Mouse (Mus musculus): ENCODE measurements around the gene Rapgef5. TPM values are rescaled to one million over a fixed set of nuclear protein-coding genes. Genes with fewer than 3 reads are reported as not detected.

The Rapgef5 gene
- polyA plus RNA-seq, 1 experiment from 2014 or later, result 2.1 TPM

- POLR2A ChIA-PET, result no interaction called here
- no peak for TF ChIP-seq CTCF (IDR thresholded peaks at IDR 0.05)
- H3K27me3 ChIP-seq, result peaks cover 7% of the 10 kb centered on the region
- CTCF ChIA-PET, result no interaction called here
- in situ Hi-C loops (cut with MboI; ENCODE audit: low pct_unique_long_range_greater_than_20kb), result no loop called here
- DNase-seq (ENCODE audit: low read depth, low spot score) (no peak), ATAC-seq (no peak)
Observed at GRCm38 (mm10) chr12:117653920-117654472, 137.7 kb downstream of the Rapgef5 start.

DNA sequence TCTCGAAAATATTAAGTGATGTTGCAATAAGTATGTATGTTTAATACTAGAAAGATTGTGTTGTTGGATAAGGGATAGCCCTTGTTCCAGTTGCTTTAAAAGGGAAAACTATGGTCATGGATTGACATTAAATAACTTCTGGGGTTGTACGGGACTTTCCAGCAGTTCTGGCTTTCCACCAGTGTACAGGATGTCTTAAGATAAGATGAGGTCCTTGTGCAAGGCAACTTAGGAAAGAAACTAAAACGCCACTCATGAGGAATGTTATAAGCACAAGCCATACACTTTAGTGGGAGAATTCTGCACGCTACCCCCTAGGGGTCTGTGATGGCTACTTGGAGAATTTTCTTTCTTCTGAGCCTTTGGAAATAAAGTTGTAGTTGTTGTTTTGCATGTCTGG, 140.7 kb downstream of the Rapgef5 start:
- DNase-seq (ENCODE audit: low read depth, low spot score), result no peak
- peaks cover 7% of the 10 kb centered on the region for H3K27me3 ChIP-seq
- ATAC-seq, result no peak
- POLR2A ChIA-PET, result no interaction called here
- CTCF ChIA-PET, result no interaction called here
- TF ChIP-seq CTCF (IDR thresholded peaks at IDR 0.05), result no peak
- in situ Hi-C loops (cut with MboI; ENCODE audit: low pct_unique_long_range_greater_than_20kb), result no loop called here

- peaks cover 8% of the 10 kb centered on the region for H3K27me3 ChIP-seq
- CTCF ChIA-PET, result no interaction called here
- in situ Hi-C loops (cut with MboI; ENCODE audit: low pct_unique_long_range_greater_than_20kb), result no loop called here
- POLR2A ChIA-PET, result no interaction called here
- DNase-seq (ENCODE audit: low read depth, low spot score) (no peak), ATAC-seq (no peak)
- no peak for TF ChIP-seq CTCF (IDR thresholded peaks at IDR 0.05)
Observed at GRCm38 (mm10) chr12:117657766-117658165, 141.5 kb downstream of the Rapgef5 start.

- ChIA-PET CTCF (interaction anchor here (1.2 kb wide), 1 partner anchor 10 kb away, joined by 4 read pairs; no protein-coding TSS in a partner anchor), POLR2A (no interaction called here)
- peaks cover 9% of the 10 kb centered on the region for H3K27me3 ChIP-seq
- no peak for TF ChIP-seq CTCF (IDR thresholded peaks at IDR 0.05)
- no peak for ATAC-seq
- in situ Hi-C loops (cut with MboI; ENCODE audit: low pct_unique_long_range_greater_than_20kb), result no loop called here
- DNase-seq (ENCODE audit: low read depth, low spot score), result no peak
Observed at GRCm38 (mm10) chr12:117658821-117659220, 142.5 kb downstream of the Rapgef5 start.

DNA sequence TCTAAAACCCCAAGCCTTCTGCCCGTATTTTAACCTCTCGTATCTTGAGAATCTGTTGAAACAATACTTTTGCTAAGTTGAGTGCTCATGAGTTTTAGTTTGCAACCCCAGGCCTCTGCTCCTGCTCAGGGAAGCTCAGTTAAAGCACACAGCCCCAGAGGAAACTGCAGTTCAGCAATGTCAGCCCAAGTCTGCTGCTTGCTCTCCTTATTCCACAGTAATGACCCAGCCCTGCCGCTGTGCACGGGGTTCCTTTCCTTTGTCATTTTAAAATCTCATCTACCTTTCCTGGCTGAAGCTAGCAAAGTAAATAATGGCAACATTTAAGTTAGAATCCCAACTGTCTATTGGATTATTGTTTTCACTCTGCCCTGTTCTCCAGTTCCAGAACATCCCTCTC, 144.1 kb downstream of the Rapgef5 start:
- ATAC-seq, result no peak
- no peak for TF ChIP-seq CTCF (IDR thresholded peaks at IDR 0.05)
- H3K27me3 ChIP-seq, result peaks cover 9% of the 10 kb centered on the region
- no peak for DNase-seq (ENCODE audit: low read depth, low spot score)
- CTCF ChIA-PET, result no interaction called here
- POLR2A ChIA-PET, result no interaction called here
- in situ Hi-C loops (cut with MboI; ENCODE audit: low pct_unique_long_range_greater_than_20kb), result no loop called here

- ChIA-PET POLR2A (no interaction called here), CTCF (no interaction called here)
- DNase-seq (ENCODE audit: low read depth, low spot score) (no peak), ATAC-seq (no peak)
- no peak for TF ChIP-seq CTCF (IDR thresholded peaks at IDR 0.05)
- peaks cover 9% of the 10 kb centered on the region for H3K27me3 ChIP-seq
- in situ Hi-C loops (cut with MboI; ENCODE audit: low pct_unique_long_range_greater_than_20kb), result no loop called here
Observed at GRCm38 (mm10) chr12:117661871-117662270, 145.6 kb downstream of the Rapgef5 start.

- H3K27me3 ChIP-seq, result peaks cover 3% of the 10 kb centered on the region
- no peak for DNase-seq (ENCODE audit: low read depth, low spot score)
- POLR2A ChIA-PET, result no interaction called here
- TF ChIP-seq CTCF (IDR thresholded peaks at IDR 0.05), result no peak
- ATAC-seq, result no peak
- CTCF ChIA-PET, result no interaction called here
- in situ Hi-C loops (cut with MboI; ENCODE audit: low pct_unique_long_range_greater_than_20kb), result no loop called here
Observed at GRCm38 (mm10) chr12:117663637-117664036, 147.4 kb downstream of the Rapgef5 start.

DNA sequence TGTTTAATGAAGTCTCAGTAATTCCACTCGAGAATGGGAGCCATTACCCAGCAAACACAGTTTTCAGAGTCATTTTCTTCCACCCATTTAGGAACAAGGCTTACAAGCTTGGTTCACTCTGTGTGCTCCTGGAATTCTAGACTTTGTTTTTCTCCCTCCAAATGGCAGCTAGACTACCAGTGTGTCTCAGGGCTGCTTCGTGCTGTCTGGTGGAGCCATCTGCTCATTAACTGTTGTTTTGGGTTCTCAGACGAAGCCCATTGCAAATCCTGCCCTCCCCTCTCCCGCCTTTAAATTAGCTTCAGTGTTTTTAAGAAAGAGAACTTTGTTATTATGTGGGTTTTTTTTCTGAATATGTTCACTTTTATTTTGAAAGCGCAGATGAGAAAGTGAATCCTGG, 148.4 kb downstream of the Rapgef5 start:
- CTCF ChIA-PET, result no interaction called here

GRCm38 (mm10) chr12:117666391-117666790, 150.1 kb downstream of the Rapgef5 start:
- TF ChIP-seq CTCF (IDR thresholded peaks at IDR 0.05), result no peak
- peaks cover 4% of the 10 kb centered on the region for H3K27me3 ChIP-seq
- in situ Hi-C loops (cut with MboI; ENCODE audit: low pct_unique_long_range_greater_than_20kb), result no loop called here
- POLR2A ChIA-PET, result no interaction called here
- DNase-seq (ENCODE audit: low read depth, low spot score) (no peak), ATAC-seq (no peak)
- CTCF ChIA-PET, result interaction anchor here (1.0 kb wide), 1 partner anchor 19 kb away, joined by 3 read pairs; no protein-coding TSS in a partner anchor

More for the DNA sequence above, 148.4 kb downstream of the Rapgef5 start:
- POLR2A ChIA-PET, result no interaction called here
- in situ Hi-C loops (cut with MboI; ENCODE audit: low pct_unique_long_range_greater_than_20kb), result no loop called here
- no peak for TF ChIP-seq CTCF (IDR thresholded peaks at IDR 0.05)
- DNase-seq (ENCODE audit: low read depth, low spot score), result no peak
- no peak for ATAC-seq
- H3K27me3 ChIP-seq, result peaks cover 3% of the 10 kb centered on the region

- peaks cover 10% of the 10 kb centered on the region for H3K27me3 ChIP-seq
- no peak for TF ChIP-seq CTCF (IDR thresholded peaks at IDR 0.05)
- CTCF ChIA-PET, result no interaction called here
- in situ Hi-C loops (cut with MboI; ENCODE audit: low pct_unique_long_range_greater_than_20kb), result no loop called here
- DNase-seq (ENCODE audit: low read depth, low spot score) (no peak), ATAC-seq (no peak)
- POLR2A ChIA-PET, result no interaction called here
Observed at GRCm38 (mm10) chr12:117669610-117670400, 153.5 kb downstream of the Rapgef5 start.

GRCm38 (mm10) chr12:117673188-117673587, 156.9 kb downstream of the Rapgef5 start:
- CTCF ChIA-PET, result no interaction called here

More at GRCm38 (mm10) chr12:117673188-117673587, 156.9 kb downstream of the Rapgef5 start:
- peaks cover 10% of the 10 kb centered on the region for H3K27me3 ChIP-seq
- in situ Hi-C loops (cut with MboI; ENCODE audit: low pct_unique_long_range_greater_than_20kb), result no loop called here
- no peak for TF ChIP-seq CTCF (IDR thresholded peaks at IDR 0.05)
- ATAC-seq (no peak), DNase-seq (ENCODE audit: low read depth, low spot score) (no peak)
- POLR2A ChIA-PET, result no interaction called here
